Mouse (Mus musculus): ENCODE measurements around the gene Ypel2.
"Not testable (repeated sequence)": the region's sequence is repeated elsewhere in the genome, so short reads cannot be mapped to it uniquely, and the experiment has no call there.

Ypel2 gene

GRCm38 (mm10) chr11:86993041-86994037, at the start of gene Ypel2:
TSS of gene Ypel2 (minus strand) at chr11:86993707.
- peak; percentile 51 to 83 for DNase-seq (ENCODE audit: low spot score in 2 of 2)

DNA sequence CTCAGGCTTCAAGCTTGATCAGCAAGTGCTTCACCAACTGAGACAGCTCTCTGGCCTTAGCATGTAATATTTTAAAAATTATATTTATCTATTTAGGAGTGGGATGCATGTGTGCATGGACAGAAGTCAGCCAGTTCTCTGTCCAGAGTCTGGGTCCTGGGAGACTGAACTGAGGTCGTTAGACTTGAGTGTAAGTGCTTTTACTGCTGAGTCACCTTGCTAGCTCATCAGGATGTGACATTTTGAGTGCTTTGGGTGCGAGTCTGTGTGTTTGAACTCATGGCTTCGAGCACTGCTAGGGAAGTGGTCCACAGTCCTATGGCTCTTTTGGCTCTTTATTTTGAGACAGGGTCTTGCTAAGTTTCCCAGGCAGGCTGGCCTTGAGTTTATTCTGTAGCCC, 49.5 kb upstream of the Ypel2 start:
- no peak for DNase-seq (ENCODE audit: low spot score in 2 of 2)

- DNase-seq (ENCODE audit: low spot score in 2 of 2): no peak
Measured at GRCm38 (mm10) chr11:87039307-87039963, 45.9 kb upstream of the Ypel2 start.

GRCm38 (mm10) chr11:87036180-87036579, 42.7 kb upstream of the Ypel2 start:
- DNase-seq (ENCODE audit: low spot score in 2 of 2): no peak

DNA sequence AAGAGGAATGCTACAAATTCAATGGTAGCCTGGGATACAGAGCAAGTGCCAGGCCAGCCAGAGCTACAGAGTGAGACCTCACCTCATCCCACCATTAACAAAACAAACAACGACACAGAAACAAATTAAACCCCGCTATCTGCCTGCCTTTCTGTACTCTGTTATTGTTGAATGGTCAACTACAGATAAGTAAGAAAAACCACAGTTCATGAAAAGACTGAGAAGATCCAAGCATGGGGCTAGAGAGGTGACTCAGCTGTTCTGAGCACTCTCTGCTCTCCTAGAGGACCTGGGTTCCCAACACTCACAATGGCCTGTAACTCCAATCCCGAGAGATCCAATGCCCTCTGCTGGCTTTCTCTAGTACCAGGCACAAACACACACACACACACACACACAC, 34.7 kb upstream of the Ypel2 start:
- DNase-seq (ENCODE audit: low spot score in 2 of 2): no peak

GRCm38 (mm10) chr11:87026096-87026875, 32.8 kb upstream of the Ypel2 start:
- DNase-seq (ENCODE audit: low spot score in 2 of 2): no peak

- no peak for DNase-seq (ENCODE audit: low spot score in 2 of 2)
Measured at GRCm38 (mm10) chr11:87025351-87025750, 31.8 kb upstream of the Ypel2 start.

DNA sequence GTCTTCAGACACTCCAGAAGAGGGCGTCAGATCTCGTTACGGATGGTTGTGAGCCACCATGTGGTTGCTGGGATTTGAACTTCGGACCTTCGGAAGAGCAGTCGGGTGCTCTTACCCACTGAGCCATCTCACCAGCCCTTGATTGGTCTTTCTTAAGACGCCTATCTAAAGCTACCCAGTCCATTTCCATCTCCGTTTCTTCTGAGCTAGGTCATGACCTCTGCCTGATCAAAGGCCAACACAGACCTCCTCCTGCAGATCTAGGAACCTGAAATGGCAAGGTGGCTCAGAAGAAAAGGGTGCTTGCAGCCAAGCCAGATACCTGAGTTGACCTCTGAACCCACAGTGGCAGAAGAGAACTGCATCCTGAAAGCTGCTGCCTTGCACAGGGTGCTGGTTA, 29.7 kb upstream of the Ypel2 start:
- not testable (repeated sequence) for DNase-seq (ENCODE audit: low spot score in 2 of 2)

DNA sequence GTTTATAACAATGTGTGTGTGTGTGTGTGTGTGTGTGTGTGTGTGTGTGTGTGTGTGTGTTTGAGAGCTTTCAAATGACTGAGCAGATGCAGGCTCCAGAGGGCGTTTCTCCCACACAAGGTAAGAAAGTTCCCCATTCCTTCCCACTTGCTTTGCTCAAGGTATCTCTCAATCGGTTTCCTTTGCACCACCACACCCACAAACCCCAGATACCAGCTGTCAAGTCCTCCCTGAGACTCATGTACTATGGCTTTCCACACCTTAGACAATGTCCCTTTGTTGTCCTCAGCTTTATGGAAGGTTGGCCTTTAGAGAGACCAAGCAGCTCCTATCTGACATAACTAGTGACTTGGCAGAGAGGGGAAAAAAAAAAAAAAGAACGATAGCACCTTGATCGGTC, 29.3 kb upstream of the Ypel2 start:
- DNase-seq (ENCODE audit: low spot score in 2 of 2): no peak

DNA sequence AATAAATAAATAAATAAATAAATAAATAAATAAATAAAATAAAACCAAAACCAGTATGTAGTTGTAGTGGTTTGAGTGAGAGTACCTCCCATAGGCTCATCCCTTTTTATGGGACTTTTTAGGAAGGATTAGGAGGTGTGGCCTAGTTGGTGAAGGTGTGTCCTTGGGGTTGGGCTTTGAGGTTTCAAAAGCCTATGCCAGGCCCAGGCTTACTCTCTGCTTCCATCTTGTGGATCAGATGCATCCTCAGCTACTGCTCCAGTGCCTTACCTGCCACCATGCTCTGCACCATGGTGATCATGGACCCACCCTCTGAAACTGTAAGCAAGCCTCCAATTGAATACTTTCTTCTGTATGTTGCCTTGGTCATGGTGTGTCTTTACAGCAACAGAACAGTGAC, 28.0 kb upstream of the Ypel2 start:
- no peak for DNase-seq (ENCODE audit: low spot score in 2 of 2)

DNA sequence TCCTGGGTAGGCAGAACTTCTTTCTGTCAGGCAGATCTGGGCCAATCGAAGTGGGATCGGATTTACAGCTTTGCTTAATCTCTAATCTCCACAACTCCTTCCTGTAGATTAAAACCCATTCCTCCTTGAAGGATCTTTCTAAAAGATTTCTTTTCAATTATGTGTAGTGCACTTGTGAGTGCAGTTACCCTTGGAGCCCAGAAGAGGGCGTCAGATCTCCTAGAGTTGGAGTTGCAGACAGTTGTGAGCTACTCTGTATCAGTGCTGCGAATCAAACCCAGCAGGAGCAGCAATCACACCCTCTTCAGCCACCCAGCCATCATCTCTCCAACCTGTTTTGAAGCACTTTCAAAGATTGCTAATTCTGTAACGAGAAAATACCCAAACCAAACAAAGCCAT, 26.9 kb upstream of the Ypel2 start:
- no peak for DNase-seq (ENCODE audit: low spot score in 2 of 2)

GRCm38 (mm10) chr11:87019431-87019830, 25.9 kb upstream of the Ypel2 start:
- no peak for DNase-seq (ENCODE audit: low spot score in 2 of 2)

GRCm38 (mm10) chr11:87018081-87018480, 24.6 kb upstream of the Ypel2 start:
- DNase-seq (ENCODE audit: low spot score in 2 of 2): no peak

GRCm38 (mm10) chr11:87015691-87016090, 22.2 kb upstream of the Ypel2 start:
- no peak for DNase-seq (ENCODE audit: low spot score in 2 of 2)

DNA sequence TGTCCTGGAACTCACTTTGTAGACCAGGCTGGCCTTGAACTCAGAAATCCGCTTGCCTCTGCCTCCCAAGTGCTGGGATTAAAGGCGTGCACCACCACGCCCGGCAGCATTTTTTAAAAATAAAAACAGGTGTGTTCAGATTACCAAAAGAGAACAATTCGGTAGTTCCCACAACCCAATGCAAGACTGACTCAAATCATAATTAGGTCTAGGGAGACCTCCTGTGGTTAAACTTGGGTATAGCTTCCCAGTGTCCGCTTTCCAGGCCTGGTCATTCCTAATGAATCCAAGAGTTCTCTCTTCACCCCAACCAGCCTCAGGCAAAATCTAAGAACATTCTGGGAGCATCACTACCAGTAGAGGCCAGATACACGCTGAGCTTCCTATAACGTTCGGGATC, 17.0 kb upstream of the Ypel2 start:
- peak in 1 of 2 experiments; percentile 15 for DNase-seq (ENCODE audit: low spot score in 2 of 2)

DNA sequence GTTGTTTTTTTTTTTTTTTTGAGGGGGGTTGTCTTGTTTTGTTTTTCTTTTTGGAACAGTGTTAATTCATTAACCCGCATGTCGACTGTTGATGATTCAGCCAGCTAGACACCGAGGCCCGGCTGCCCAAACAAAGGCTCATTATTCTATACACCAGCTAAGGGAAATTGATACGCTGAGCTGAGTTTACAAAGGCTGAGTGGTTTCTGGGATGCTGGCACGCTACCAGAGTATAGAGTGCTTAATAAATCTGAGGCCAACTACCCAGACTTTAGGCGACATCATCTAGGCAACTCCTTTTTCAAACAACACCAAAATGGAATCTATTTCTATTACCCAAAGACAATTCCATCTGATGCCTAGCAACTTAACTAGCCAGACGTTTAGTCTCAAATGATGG, 13.9 kb upstream of the Ypel2 start:
- DNase-seq (ENCODE audit: low spot score in 2 of 2): no peak

DNA sequence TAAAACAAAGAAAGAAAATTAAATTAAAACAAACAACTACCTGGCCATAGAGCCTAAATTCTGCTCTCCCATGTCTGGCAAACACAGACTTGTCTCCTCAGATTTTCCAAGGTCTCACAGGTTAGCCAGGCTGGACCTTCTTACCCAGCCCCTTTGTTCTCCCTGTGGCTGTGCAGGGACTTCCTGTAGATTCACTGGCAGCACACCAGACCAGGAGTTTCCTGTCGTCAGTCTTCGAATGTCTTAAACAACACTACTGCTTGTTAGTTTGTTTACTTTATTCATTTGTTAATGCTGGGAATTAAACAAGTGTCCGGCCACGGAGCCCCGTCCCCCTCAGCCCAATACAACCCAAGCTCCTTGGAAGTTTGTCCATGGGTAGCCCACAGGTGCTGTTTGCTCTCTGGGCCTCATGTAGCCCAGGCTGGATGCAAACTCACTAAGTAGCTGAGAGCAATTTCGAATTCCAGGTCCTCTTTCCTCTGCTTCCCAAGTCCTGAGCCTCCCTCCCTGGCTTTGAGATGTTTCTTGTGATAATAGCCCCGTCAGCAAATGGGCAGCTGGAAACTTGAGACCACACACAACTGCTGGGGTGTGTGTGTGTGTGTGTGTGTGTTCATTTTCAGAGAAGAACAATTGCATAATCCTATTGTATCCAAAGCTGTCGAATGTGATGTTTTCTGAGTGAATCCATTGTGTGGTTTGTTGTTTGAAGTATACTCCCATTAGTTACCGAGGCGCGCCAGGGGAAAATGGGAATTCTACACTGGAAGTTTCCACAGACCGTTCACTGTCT, 11.7 kb upstream of the Ypel2 start:
- no peak for DNase-seq (ENCODE audit: low spot score in 2 of 2)

DNA sequence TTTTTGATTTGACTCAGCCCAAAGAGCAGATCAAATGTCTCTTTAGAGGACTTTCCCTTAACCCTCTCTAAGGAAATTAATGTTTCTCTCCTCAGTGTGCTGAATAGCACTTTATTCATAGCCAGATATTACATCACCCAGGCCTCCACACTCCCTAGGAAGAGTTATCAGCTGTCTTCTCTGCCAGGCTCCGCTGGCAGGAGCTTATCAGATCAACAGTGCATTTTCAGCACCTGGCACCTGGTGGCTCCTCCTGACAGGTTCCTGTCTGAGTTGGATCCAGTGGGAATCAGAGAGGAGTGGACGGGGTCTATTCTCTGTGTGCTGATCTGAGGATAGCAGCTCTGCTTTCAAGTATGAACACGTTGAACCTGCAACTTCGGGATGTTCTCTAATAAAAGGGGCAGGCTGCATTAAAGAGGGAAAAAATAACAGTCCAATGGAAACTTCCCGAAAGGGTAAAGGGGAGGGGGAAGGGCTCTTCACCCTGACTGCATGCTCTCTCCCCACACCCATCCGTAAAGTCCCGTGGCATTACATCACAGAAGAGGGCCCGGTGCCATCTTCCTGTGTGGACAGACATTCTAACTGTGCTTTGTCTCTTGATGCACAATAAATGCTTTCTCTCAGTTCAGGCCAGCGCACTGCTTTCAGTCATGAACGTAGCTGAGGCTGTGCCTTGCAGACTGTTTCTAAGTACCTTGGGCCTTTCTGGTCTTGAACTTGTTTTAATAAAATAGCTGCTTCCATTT, 8.7 kb upstream of the Ypel2 start:
- DNase-seq (ENCODE audit: low spot score in 2 of 2): no peak

DNA sequence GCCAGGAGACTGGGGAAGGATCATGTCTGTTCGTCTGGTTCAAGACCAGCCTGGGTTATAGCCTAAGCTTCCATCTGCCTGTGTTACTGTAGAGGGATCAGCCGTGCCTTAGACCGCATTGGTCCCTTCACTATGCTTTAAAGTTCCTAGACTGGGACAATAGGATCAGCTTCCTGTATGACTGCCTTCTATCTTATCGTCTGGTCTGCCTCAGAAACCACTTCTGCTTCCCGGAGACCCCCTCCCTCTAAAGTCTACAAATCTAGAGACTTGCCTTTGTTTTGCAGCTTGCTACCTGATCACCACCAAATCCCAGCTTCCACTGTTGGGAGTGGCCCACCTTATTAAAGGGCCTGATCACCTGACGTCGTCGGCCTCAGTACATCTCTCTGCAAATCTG, 7.7 kb upstream of the Ypel2 start:
- DNase-seq (ENCODE audit: low spot score in 2 of 2): no peak

DNA sequence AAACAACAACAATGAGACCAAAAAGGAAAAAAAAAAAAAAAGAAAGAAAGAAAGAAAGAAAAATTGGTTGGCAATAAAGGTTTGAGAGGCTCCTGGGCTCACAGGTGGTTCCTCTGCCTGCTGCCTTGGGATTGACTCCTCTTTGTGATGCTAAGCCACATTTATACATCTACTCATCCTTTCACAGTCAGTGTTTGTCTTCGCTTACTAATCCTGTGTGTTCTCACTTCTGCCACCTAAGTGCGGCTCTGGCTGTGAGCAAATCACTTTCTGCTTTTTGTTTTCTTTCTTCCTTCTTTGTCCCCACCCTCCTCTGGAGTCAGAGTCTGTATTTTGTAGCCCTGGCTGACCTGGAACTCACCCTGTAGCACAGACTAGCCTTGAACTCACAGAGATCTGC, 2.8 kb upstream of the Ypel2 start:
- DNase-seq (ENCODE audit: low spot score in 2 of 2): no peak

Measured in natural killer cell, adult 2 months (primary cell).